Mouse (Mus musculus) lung, adult 2 months (tissue): ENCODE data around the gene Utp18. TPM values are rescaled to one million over a fixed set of nuclear protein-coding genes. Genes with fewer than 3 reads are reported as not detected.
"Not testable (repeated sequence)": the region's sequence is repeated elsewhere in the genome, so short reads cannot be mapped to it uniquely, and the experiment has no call there.

Experiments
- DNase-seq: peaks from one replicate; pipeline ENCODE4 v3.0.0; 2022
- H3K4me1 ChIP-seq: fragments of 200-500 bp; 2 replicates; pipeline ENCODE4 v1.6.1; 2011; ENCODE audit warnings: low read length; ENCODE audit not compliant: control insufficient read depth, insufficient read depth
- H3K4me3 ChIP-seq: fragments of 200-500 bp; replicated peaks from 2 replicates; pipeline ENCODE3; 2011; ENCODE audit warnings: low read depth, mild to moderate bottlenecking, control low read depth, low read length; ENCODE audit errors: extremely low read depth
- CTCF ChIP-seq: fragments of 200-500 bp; IDR thresholded peaks from 2 replicates; pipeline ENCODE4 v1.5.1; 2011; ENCODE audit warnings: mild to moderate bottlenecking, low read length, control low read depth; ENCODE audit not compliant: insufficient read depth
- POLR2A ChIP-seq: fragments of 200-500 bp; IDR thresholded peaks from 2 replicates; pipeline ENCODE4 v1.6.1; 2011; ENCODE audit warnings: low read depth, mild to moderate bottlenecking, control low read depth, low read length, borderline replicate concordance; ENCODE audit errors: extremely low read depth
- WGBS: fragments of 180-500 bp; shearing (Covaris S2); methylation state at CpG from one replicate; pipeline ENCODE4 v1.1.7; 2018; 5-methylcytosine and 5-hydroxymethylcytosine counted together
- polyA plus RNA-seq: library from polyadenylated mRNA; depleted of rRNA; stranded (reverse); fragments of >200 nt; gene quantifications from 2 replicates; pipeline ENCODE4 v1.2.3, GENCODE M21; 2012; rRNA removed

Gene Utp18
- 2.5 and 3.6 TPM in 2 replicates for polyA plus RNA-seq

DNA sequence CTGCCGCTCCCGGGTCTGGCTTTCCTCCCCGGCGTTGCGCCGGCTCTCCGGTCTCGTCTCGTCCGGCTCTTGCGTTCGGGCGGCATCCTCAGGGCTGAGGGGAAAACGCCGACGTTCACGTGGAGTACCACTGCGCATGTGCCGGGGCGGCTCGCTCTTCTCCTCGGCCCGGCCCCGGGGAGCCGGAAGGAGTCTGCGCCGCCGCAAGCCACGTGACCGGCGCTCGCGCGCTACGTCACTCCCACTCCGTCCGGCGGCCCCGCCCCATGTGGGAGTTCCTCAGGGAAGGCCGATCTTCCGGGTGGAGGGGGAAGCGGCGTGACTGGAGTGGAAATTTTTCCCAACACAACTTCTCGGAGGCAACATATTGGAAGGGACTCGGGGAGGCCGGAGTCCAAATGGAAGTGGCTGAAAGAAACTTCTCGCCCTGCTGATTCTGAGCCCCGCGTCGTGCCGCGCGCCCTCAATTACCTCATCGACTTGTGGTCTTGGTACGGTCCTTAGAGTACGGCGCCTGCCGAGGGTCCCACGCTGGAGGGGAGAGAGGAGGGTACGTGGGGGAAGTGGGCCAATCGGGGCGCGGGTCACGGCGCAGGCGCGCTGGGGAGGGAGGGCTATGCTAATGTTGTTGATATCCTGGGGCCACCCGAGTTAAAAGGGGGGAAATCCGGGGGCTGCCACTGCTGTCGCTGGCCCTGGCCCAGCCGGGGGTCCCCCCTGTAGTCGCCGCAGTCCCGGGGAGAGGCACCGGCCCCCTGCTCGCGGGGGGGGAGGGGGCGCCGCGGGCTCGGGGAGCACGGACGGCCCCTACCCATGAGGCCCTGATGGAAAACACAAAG lies at the start of gene Utp18, which contains the start of gene Mbtd1:
TSS of gene Utp18 (minus strand) at position 195 of the 839 bp plus-strand sequence.
TSS of gene Mbtd1 (plus strand) at position 281 of the 839 bp plus-strand sequence.
- H3K4me3 ChIP-seq, result peak within 1 kb of the TSS; percentile 99
- TF ChIP-seq POLR2A (peak; percentile 52; the same call in 1 of the 2 replicates), CTCF (no peak)
- 1% methylated on average over 81 of the region's 83 CpGs for WGBS

DNA sequence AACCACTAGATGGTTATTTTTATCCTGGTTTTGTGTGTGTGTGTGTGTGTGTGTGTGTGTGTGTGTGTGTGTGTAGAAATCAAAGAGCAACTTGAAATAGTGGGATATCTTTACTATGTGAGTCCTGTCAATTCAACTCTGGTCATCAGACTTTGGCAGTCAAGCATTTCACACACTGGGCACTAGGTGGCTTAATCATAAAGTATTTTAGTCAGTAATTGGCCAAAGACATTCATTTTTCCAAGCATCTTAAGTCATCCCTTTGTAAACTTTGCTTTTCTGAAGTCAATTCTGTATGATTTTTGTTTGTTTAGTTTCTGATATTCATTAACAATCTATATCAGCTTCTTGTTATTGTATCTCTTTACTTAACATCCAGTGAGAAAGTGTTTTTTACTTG lies 43.5 kb upstream of the Utp18 start:
- TF ChIP-seq CTCF, result no peak
- TF ChIP-seq POLR2A, result no peak
- H3K4me3 ChIP-seq, result no peak overlapping the region
- DNase-seq, result no peak
- H3K4me1 ChIP-seq, result no peaks in the 10 kb centered on the region

More for the DNA sequence above, at the start of gene Utp18, which contains the start of gene Mbtd1:
- peak; percentile 99 for DNase-seq
- peaks cover 7% of the 10 kb centered on the region; the same call in 1 of the 2 replicates for H3K4me1 ChIP-seq

- H3K4me3 ChIP-seq, DNase-seq, H3K4me1 ChIP-seq: not testable (repeated sequence)
- WGBS, result 92% methylated on average over 2 of the region's 2 CpGs
Observed at GRCm38 (mm10) chr11:93915019-93915418, 29.5 kb upstream of the Utp18 start.

GRCm38 (mm10) chr11:93911603-93912002 lies 26.0 kb upstream of the Utp18 start:
- no peaks in the 10 kb centered on the region for H3K4me1 ChIP-seq
- DNase-seq, result no peak
- H3K4me3 ChIP-seq, result no peak overlapping the region
- WGBS, result 81% methylated on average over 3 of the region's 3 CpGs
- no peak for TF ChIP-seq POLR2A
- TF ChIP-seq CTCF, result no peak

DNA sequence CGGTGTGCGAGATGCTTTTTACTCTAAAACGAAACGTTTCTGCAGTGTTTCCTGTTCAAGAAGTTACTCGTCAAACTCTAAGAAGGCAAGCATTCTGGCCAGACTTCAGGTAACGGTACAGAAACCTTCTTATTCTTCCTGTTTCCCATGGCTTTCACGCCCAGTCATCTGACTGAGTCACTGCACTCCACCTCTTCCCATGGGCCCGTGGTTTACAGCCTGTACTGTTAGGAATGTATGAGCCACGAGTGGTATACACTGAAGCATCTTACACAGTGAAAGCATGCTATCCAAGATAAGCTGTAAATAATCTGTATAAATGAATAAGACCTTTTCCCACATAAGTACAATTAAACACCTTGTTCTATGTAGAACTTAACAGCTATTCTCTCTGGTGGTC lies 23.3 kb upstream of the Utp18 start:
- Histone ChIP-seq H3K4me1 (no peaks in the 10 kb centered on the region), H3K4me3 (no peak overlapping the region)
- TF ChIP-seq CTCF (no peak), POLR2A (no peak)
- DNase-seq, result no peak
- 73% methylated on average over 9 of the region's 9 CpGs for WGBS

DNA sequence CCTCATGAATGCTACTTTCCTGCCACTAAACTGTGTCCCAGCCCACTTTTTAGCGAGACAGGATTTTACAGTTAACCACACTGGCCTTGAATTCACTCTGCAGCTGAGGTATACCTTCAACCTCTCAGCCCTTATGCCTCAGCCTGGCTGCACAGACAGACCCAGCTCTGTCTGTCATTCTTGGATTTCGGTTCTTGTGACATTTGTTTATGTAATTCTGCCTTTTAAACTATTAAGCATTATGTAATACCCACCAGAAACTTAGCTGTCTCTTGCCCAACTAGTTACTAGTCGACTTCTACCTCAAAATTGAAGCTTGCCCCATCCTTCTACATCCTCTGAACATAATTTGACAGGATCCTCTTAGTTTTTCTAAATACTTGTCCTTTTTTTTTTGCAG lies 22.3 kb upstream of the Utp18 start:
- H3K4me3 ChIP-seq, result no peak overlapping the region
- DNase-seq, result no peak
- H3K4me1 ChIP-seq, result no peaks in the 10 kb centered on the region
- 56% methylated on average over 3 of the region's 3 CpGs for WGBS
- no peak for TF ChIP-seq CTCF
- no peak for TF ChIP-seq POLR2A

GRCm38 (mm10) chr11:93906834-93907233 lies 21.3 kb upstream of the Utp18 start:
- DNase-seq, result no peak
- H3K4me1 ChIP-seq, result no peaks in the 10 kb centered on the region
- TF ChIP-seq CTCF (no peak), POLR2A (no peak)
- 82% methylated on average over 4 of the region's 4 CpGs for WGBS
- no peak overlapping the region for H3K4me3 ChIP-seq

GRCm38 (mm10) chr11:93897732-93898131 lies 12.2 kb upstream of the Utp18 start:
- Histone ChIP-seq H3K4me3 (no peak overlapping the region), H3K4me1 (no peaks in the 10 kb centered on the region)
- TF ChIP-seq POLR2A (no peak), CTCF (no peak)
- WGBS, result 70% methylated on average over 3 of the region's 3 CpGs
- DNase-seq, result no peak

DNA sequence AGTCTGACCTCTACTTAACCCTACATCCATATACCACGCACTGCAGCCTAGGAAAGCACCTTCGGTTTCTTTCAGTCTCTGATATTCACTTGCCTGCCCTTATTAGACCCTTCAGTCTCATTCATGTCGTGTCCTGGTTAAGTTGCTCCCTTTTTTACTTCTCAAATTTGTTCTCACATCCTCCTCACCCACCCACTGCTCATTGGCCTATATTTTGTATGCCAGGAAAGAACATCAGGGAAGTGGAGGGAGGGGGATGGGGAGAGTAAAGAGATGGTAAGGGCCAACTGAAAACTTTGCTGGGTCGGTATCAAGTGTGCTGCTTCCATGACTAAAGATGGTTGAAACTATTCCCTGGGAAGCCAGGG lies 1.5 kb upstream of the Utp18 start:
- TF ChIP-seq CTCF, result no peak
- TF ChIP-seq POLR2A, result no peak
- Histone ChIP-seq H3K4me1 (peaks cover 7% of the 10 kb centered on the region; the same call in 1 of the 2 replicates), H3K4me3 (peak overlapping the region; percentile 80)
- DNase-seq, result no peak
- WGBS, result 7% methylated on average over 4 of the region's 4 CpGs

- peak; percentile 14 for DNase-seq
- Histone ChIP-seq H3K4me1 (peaks cover 7% of the 10 kb centered on the region; the same call in 1 of the 2 replicates), H3K4me3 (peak overlapping the region; percentile 80)
- WGBS, result 2% methylated on average over 31 of the region's 34 CpGs
- TF ChIP-seq CTCF (no peak), POLR2A (no peak)
Observed at GRCm38 (mm10) chr11:93886411-93887079, 979 bp upstream of the Utp18 start.
